Mouse (Mus musculus): ENCODE data around the gene Gli1.

DNA sequence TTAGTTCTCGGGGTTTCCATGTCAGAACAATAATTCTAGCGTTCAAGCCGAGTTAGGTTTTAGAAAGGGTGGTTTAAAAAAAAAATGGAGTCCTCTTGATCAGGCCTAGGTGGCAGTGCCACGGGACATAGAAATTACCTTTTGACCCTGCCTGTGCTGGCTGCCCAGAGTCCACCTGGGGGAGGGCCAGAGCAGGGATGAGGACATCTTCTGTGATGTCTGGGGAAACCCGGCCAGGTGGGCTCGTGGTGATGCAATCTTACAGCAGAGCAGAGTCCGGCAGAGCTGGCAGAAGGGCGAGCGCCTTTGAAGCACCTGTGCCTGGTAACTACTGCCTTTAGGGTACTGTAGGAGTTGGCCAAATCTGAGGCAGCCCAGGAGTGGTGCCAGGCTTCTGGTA, 10.4 kb upstream of the Gli1 start:
- TF ChIP-seq CTCF (IDR thresholded peaks at IDR 0.05; ENCODE audit: control insufficient read depth, insufficient read depth, insufficient replicate concordance, low read depth, low read length), result no peak
- no peak for TF ChIP-seq POLR2A (IDR thresholded peaks at IDR 0.05; ENCODE audit: control insufficient read depth, low read depth, low read length)

Data from testis, adult 2 months (tissue).